Mouse (Mus musculus) kidney, postnatal 25 days (tissue): ENCODE data around the gene Pde3a.

ENCODE experiments used
- DNase-seq, 2 experiments: peaks; one replicate each; pipeline ENCODE4 v3.0.0; 2021; ENCODE audit warnings: mixed read lengths in 2 of 2

The Pde3a gene

DNA sequence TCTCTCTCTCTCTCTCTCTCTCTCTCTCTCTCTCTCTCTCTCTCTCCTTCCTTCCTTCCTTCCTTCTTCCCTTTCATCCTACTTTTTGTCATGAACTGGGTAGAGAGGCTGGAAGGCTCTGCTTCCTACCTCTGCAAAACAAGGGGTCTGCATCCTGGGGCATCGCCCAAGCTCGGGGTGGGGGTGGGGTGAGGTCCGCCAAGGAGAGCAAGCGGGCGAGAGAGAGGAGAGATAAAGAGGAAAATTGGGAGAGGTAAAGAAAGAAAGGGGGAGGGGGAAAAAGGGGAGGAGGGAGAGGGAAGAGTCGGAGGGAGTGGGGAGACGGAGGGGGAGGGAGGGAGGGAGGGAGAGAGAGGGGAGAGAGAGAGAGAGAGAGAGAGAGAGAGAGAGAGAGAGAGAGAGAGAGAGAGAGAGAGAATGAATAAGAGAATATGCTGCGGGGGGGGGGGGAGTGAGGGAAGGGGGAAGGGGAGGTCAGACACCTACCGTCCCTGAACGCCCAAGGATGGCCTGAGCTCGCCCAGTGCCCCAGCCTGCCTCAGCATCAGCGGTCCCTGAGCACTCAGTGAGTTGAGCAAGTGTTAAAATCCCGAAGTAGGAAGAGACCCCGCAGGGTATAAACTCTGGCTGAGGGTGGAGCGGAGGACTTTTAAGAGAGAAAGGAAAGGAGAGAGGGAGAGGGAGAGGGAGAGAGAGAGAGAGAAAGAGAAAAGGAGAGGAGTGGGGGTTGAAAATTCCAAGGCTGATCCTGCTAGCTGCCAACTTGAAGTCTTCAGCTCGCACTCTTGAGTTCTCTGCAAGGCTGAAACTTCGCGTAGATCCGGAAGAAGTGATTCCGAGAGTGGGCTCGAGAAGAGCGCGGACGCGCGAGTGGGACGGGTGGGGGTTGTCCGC is at the start of gene Pde3a:
Pde3a (plus strand) TSS at position 579 of the 894 bp plus-strand sequence.
- DNase-seq = no peak

DNA sequence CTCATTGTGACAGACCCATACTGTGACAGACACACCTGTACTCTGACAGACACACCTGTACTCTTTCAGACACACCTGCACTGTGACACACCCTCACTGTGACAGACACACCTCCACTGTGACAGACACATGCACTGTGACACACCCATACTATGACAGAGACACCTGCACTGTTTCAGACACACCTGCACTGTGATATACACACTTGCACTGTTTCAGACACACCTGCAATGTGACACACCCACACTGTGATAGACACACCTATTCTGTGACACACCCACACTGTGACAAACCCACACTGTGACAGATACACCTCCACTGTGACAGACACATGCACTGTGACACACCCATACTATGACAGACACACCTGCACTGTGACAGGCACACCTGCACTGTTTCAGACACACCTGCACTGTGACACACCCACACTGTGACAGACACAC is 48.9 kb upstream of the Pde3a start:
- DNase-seq = no peak

DNA sequence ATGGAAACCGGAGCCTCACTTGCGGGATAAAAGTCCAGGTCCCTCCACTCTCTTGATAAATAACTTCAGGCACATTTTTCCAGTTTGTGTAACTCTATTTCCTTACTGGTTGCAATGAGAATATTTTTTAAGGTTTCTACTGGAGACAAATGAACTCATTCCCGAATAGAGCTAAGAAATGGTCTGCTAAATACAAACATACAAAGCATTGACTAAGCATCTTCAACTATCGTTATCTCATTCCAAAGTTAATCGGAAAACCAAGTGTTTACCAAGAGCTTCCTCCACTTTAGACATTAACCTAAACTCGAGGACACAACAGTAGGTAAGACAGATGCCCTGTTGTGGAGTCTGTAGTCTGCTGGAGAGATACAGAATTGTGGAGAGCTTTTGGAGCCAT is 41.5 kb upstream of the Pde3a start:
- DNase-seq = no peak

DNA sequence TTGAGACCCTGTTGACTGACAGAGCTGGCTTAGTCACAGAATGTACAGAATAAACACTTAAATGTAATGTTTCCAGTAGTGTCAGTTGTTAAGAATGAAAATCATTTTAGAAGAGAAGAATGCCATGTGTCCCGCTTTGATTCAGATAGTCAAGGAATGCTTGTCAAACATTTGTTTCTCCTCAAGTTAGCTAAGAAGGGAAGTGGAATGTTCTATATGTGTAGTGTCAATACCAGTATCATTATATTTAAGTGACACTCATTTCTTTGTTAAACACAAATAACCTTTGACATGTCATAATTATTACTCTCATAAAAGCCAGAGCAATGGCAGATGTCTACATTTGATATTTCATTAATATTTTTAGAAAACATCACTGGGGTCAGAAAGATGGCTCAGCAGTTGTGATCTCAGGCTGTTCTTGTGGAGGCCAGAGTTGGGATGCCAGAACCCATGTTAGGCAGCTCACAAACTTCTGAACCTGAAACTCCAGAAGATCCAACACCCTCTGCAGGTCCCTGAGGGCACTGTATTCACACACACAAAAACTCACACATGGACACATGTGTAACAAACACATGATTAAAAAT is 40.7 kb upstream of the Pde3a start:
- DNase-seq = no peak

DNA sequence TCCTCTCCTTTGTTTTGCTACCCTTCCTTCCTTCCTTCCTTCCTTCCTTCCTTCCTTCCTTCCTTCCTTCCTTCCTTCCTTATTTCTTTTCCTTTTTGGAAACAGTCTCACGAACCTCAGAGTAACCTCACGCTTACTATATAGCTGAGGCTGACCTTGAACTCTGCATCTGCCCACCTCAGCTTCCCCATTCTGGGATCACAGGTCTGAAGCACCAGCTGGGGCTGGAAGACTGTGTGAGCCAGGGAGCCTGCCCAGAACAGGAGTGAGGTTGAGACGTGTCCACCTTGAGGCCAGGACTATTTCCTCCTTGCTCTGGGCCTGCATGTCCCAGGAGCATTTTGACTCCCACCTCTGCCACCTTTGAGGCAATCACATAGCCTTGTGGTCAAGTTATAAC is 39.0 kb upstream of the Pde3a start:
- DNase-seq = no peak

DNA sequence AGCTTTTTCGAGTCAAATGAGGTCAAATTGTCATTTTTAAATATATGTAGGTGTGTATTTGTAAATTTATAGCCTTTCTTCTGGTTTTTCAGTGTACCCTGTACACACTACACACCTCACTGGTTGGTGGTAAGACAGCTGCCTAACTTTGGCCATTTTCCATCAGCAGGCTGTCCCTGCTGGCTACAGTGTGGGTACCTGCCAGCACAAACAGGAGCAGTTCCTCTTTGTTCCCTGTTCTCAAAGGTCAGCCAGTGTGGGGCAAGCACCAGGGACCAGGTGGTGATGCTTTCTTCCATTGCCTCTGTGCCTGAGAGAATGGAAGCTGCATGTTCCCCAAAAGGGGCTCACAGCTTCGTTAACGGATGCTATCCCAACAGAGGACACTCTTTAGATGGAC is 28.0 kb upstream of the Pde3a start:
- no peak for DNase-seq

DNA sequence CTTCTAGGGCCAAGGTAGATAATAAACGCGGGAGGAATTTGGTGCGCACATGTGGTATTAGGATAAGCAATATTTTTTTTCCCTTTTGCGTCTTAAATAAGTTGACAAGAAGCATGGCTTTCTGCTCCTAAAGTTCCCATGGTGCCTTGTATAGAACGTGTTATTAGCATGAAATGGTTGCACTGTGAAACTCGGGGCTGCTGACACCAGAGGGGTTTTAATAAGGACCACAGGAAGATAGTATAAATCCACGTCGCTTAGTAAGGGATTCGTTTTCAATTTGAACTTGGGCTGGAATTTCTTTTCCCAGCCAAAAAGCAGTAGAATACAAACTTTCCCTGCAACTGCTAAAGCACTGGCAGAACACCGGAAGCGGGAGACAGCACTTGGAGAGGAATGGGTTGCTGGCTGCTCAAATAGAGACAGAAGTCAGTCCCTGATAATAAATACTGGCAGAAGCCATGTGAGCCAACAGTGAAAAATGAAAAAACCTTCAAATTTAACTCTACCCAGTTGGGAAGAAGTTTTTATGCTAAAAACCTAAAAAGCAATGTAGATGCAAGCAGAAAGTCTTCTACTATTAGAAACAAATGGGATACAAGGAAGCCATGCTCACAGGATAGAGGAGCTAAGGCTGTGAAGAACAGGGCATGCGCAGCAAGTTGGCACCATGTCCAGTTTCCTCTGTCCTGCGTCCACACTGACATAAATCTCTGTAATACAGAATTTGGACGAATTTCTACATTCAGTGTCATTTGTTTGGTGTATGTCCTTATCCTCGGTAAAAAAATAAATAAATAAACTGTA is 22.0 kb upstream of the Pde3a start:
- peak; percentile 54 to 56 for DNase-seq

DNA sequence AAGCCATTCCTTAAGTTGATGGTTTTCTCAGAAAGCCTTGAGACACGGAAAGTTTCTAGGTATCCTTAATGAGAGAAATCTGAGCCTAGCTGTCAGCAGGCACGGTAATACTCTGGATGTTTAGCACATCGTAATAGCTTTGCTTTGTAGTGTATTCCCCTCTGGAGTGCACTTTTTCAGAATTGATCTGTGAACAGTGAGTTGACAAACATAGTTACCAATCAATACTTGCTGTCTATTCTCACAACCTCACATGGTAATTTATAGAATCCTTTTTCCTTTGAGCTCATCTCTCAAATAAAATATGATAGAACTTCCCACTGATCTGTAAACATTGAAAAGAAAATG is 21.4 kb upstream of the Pde3a start:
- no peak for DNase-seq

DNA sequence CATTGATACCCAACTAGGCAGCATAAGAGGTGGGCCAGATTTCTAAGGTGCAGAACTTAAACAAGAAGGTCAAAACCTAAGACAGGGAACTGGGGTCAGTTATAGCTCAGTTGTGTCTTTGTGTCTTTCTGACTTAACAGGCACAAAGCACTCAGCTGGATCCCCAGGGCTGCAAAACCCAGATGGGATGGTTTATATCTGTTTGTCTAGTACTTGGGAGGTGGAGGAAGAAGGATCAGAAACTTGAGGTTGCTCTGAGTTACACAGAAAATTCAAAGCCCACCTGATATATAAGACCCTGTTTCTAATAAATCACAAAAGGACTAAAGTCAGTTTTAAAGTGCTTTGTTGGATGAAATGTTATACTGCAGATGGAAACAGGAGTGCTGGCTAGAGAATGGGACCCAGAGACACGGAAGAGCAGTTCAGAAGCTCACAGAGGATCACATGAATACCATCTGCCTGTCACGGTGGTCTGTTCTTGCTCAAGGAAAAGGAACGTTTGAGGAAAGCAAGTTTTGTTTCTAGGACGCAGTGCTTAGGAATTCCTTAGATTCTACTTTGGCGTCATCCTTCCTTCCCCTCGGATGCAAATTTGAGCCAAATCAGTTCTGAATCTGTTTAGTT is 16.2 kb upstream of the Pde3a start:
- no peak for DNase-seq

DNA sequence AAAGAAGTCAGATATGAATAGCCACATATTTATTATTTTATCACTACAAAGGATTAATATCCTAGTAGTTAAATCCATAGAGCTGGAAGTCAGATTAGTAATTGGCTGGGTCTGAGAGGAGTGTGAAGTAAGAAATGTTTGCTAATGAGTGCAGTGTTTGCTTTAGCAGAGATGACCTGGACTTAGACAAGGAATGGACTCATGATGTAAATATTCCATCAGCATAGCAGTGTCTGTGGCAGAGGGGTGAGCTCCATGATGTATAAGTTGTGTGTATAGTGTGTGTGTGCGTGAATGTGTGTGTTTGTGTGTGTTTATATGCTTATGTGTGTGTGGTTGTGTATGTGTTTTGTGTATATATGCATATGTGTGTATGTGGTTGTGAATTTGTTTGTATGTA is 7.3 kb upstream of the Pde3a start:
- no peak for DNase-seq

DNA sequence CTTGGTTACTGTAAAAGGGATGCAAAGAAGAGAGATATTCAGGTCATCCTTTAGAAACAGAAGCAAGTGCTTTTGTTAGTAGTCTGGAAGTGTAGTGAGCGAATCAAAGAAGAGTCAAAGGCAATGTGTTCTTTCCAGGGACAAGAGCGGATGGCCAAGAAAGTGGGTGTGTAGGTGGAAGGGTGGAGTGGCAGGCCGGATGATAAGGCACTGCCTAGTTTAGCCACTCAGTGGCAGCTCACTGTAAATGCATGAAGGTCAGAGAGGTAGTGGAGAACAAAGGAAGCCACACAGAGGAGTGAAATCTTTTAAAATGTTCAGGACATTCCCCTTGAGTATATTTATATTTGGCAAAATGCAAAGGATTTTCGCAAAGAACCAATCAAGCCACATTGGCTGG is 4.0 kb upstream of the Pde3a start:
- DNase-seq = no peak

DNA sequence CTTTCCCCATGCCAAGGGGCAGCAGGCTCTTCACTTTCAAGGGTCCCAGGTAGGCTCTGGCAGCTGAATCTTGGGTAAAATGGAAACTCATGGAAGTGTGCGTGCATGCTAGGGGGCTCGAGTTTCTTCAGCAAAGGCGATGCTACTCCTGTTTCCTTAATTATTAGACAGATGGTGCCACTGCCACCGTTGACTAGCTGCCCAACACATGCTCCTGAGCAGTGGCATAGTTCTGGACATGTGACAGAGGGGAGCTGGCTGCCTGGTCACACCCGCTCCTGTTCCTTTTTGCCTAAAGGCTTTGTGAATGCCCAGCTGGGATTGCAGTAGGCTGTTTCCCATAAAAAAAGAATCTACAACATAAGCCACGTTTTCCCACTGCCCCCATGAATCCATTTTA is 2.7 kb upstream of the Pde3a start:
- DNase-seq = no peak

DNA sequence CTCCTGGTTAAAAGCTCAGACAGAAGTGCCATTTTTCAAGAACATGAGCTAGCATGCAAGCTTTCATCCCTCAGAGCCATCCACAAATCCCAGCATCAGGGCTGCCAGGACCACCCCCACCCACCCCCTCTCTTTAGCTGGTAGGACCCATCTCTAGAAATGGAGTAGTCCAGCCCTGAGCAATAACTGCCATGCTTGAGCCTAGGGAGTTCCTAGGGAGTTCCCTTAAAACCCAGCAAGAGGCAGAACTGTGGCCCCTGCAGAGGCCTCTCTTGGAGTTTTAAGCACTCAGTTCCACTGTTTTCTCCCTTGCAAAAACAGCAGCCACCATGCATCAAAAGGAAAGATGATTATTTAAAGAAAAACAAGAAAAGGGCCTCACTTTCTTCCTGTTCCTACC is 988 bp upstream of the Pde3a start:
- no peak for DNase-seq

DNA sequence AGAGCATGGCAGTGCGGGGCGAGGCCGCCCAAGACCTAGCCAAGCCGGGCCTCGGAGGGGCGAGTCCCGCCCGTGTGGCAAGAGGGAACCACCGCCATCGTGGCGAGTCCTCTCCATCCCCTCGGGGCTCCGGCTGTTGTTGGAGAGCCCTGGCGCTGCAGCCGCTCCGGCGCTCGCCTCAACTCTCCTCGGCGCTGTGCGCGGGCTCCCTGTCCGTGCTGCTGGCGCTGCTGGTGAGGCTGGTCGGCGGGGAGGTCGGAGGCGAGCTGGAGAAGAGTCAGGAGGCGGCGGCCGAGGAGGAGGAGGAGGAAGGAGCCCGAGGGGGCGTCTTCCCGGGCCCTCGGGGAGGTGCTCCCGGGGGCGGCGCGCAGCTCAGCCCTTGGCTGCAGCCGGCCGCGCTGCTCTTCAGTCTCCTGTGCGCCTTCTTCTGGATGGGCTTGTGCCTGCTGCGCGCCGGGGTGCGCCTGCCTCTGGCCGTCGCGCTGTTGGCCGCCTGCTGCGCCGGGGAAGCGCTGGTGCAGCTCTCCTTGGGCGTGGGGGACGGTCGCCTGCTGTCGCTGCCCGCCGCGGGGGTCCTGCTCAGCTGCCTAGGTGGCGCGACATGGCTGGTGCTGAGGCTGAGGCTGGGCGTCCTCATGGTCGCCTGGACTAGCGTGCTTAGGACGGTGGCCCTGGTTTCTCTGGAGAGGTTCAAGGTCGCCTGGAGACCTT is 671 bp downstream of the Pde3a start:
- DNase-seq = peak; percentile 60 to 83

DNA sequence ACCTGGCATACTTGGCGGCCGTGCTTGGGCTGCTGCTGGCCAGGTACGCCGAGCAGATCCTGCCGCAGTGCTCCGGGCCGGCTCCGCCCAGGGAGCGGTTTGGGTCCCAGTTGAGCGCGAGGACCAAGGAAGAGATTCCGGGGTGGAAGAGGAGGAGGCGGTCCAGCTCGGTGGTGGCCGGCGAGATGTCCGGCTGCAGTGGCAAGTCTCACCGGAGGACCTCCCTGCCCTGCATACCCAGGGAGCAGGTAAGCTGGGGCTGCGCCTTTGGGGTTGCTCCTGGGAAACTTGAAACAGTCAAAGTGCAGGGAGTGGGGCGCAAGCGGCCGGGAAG is 1.2 kb downstream of the Pde3a start:
- DNase-seq = peak in 1 of 2 experiments; percentile 13

DNA sequence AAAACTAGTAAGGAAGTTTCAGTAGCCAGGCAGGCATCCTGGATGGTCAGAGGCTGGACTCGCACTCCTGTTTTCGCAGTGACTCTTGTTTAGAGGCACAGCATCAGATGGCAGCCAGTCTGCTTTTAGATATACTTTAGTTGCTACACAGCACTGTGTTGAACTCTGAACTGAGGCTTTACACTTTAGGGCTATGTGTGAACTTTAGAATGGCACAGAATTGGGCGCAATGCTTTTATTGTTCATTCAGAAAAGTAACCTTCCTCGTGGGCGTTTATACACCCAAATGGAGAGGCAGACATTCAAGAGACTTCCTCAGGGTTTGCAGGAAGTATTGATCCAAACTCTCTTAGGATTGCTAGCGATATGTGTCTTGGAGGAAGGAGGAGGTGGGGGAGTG is 1.9 kb downstream of the Pde3a start:
- no peak for DNase-seq

DNA sequence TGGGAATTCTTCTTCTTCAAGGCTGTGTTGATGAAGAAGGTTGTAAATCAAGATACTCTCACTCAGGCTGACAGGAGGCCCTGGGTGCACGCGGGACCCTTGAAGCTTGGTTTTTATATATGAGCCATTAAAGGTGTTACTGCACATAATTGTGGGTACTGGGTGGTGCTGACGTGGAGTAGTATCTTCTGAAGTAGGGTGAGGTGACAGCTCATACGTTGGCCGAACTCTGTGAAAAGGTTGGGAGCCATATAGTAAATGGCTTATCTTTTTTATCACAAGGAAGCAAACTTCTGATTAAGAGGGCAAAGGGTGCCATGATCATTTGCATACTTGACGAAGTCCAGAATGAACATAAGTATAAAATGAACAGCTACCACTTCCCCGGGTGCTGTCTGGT is 3.5 kb downstream of the Pde3a start:
- no peak for DNase-seq

DNA sequence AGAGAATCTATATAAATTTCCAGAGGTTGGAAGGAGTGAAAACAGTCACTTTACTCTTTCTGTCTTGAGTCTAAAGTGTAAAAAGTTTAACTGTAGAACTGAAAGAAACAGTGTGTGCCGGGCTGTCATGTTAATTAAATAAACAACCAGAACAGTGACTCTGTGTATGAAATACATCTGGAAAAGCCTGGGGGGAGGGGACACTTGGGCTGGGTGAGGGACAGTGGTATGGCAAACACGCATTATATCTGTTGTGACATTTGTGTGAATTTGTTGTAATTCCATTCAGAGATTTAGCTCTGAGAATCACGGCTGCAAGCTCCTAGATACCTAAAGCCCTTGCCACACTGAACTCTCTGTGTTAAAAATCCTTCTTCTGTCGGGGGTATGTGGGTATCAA is 5.9 kb downstream of the Pde3a start:
- DNase-seq = no peak

DNA sequence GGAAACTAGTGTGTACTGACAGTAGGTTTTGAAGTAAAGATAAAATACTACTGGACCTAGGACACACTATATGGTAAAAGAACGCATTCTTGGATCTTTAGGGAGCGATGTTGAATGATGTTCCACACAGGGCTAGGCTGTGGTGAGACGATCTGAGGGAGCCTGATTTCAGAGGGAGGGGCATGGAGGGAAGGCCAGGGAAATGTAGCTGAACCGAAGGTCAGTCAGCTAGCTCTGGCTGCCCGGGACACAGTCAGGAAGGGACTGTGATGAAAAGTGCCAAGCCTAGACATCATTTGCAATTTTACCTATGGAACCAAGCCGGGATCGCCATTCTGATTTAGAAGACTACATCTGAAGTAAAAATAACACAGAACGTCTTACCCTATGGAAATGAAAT is 7.8 kb downstream of the Pde3a start:
- no peak for DNase-seq

DNA sequence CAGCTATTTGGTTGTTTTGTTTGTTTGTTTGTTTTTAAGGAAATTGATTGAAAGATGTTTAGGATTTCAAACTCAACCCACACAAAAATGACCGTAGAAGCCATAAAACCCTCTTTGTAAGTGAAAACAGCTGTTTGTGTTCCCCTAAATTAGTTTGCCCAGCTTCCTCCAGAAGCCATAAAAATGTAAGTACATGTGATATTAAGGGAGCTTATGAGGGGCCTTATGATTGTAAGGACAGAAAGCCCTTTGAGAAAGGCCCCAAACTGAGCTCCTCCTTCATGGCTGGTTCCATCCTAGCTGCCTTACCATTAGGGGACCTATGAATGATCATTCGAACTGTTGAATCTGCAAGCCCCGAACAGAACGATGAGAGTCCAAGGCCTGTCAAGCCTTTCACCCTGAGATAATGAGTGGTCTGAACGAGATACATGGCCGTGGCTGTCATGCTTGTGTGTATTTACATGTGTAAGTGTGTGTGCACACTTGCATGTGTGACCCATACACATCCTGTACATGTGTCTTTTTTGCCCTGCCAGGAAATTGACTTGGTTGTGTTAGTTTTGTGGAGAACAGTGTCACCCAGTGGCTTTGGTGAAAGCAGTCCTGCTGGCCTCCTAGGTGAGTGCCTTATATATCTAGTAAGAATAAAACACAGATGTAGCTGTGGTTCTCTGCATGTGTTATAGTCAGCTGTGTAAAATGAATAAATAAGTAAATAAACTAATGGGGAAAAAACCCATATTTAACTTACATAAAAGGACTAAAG is 8.5 kb downstream of the Pde3a start:
- no peak for DNase-seq

DNA sequence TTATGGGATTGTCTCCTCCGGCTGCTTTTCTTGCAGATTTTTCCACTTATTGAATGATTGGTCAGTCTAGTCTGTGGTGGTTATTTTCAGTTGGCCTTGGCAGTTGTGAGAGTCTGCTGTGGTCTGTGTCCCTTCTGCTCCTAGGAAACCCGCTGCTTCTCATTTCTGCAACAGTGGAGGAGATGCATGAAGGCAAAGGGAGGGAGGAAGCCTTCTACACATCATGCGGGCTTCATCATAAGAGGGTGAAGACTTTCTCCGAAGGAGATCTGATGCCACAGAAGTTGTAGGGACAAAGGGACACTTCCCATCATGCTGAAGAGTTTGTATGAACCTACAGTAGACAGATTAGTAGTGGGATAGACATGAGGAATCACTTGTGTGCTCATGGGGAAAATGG is 16.2 kb downstream of the Pde3a start:
- no peak for DNase-seq
